Mouse (Mus musculus) limb, embryonic 10.5 days (tissue): ENCODE results near the gene Phxr2. TPM values are rescaled to one million over a fixed set of nuclear protein-coding genes. Genes with fewer than 3 reads are reported as not detected.
"Not testable (repeated sequence)": the region's sequence is repeated elsewhere in the genome, so short reads cannot be mapped to it uniquely, and the experiment has no call there.

Source experiments
- DNase-seq: peaks from one replicate; pipeline ENCODE4 v3.0.0-alpha.2; 2017; ENCODE audit warnings: low spot score
- H3K27ac ChIP-seq: fragments of 300-500 bp; sonication (generic); 2 replicates; pipeline ENCODE4 v1.5.1; 2016; ENCODE audit warnings: mild to moderate bottlenecking
- H3K27me3 ChIP-seq: fragments of 300-500 bp; sonication (generic); 2 replicates; pipeline ENCODE4 v1.6.1; 2016; ENCODE audit warnings: low read depth, mild to moderate bottlenecking; ENCODE audit not compliant: poor library complexity, severe bottlenecking
- H3K36me3 ChIP-seq: fragments of 300-500 bp; sonication (generic); 2 replicates; pipeline ENCODE4 v1.6.1; 2016; ENCODE audit warnings: mild to moderate bottlenecking, moderate library complexity
- H3K4me1 ChIP-seq: fragments of 300-500 bp; sonication (generic); 2 replicates; pipeline ENCODE4 v1.6.1; 2016
- H3K4me3 ChIP-seq: fragments of 300-500 bp; sonication (generic); 2 replicates; pipeline ENCODE4 v1.5.1; 2016; ENCODE audit warnings: mild to moderate bottlenecking, moderate library complexity
- H3K9me3 ChIP-seq: fragments of 300-500 bp; sonication (generic); replicated peaks from 2 replicates; pipeline ENCODE4 v1.6.1; 2016; ENCODE audit warnings: mild to moderate bottlenecking
- WGBS: fragments of 180-500 bp; shearing (Covaris S2); methylation state at CpG from one replicate; pipeline ENCODE4 v1.1.7; 2016; 5-methylcytosine and 5-hydroxymethylcytosine counted together
- polyA plus RNA-seq: library from polyadenylated mRNA; unstranded; fragments of >200 nt; fragmentation: Nextera tagmentation; extraction: Ambion mirVana; gene quantifications from 2 replicates; pipeline ENCODE4 v1.2.1, GENCODE M21; 2016

Phxr2 gene
- 0.20 TPM in 1 of 2 replicates, not detected in the other for polyA plus RNA-seq

DNA sequence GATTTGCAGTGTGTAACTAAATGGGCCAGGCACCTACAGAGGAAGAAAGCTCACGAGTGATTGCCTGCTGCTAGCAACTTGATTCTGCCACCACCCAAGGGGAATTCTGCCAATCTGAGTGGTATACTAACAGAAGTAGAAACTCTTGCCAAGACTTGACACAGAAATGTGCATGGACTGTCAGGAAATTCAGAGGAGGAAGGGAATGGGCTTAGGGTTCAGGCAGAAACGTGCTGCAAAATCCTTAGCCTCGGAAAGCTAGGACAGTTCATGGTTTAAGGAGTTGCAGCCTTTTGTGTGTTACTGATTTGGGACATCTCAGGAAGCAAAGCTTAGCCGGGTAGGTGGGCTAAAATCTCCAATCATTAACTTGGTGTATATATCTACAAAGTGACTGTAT is at the start of gene Phxr2:
Phxr2 (minus strand) TSS at position 101 of the 400 bp plus-strand sequence.
- 91% methylated on average over 4 of the region's 4 CpGs for WGBS
- Histone ChIP-seq H3K9me3 (no peaks in the 10 kb centered on the region), H3K27ac (peak within 1 kb of the TSS; percentile 36; the same call in 1 of the 2 replicates), H3K27me3 (no peaks in the 10 kb centered on the region), H3K4me3 (no peak within 1 kb of the TSS), H3K4me1 (peaks cover 15% of the 10 kb centered on the region; the same call in 1 of the 2 replicates), H3K36me3 (peaks cover 51% of the 10 kb centered on the region)
- no peak for DNase-seq

- no peaks in the 10 kb centered on the region for H3K9me3 ChIP-seq
- no peak for DNase-seq
- H3K27ac ChIP-seq, result peak overlapping the region; percentile 80; the same call in 1 of the 2 replicates
- peaks cover 20% of the 10 kb centered on the region for H3K36me3 ChIP-seq
- WGBS, result 41% methylated on average over 7 of the region's 7 CpGs
- H3K4me3 ChIP-seq, result no peak overlapping the region
- peaks cover 37% of the 10 kb centered on the region for H3K4me1 ChIP-seq
- H3K27me3 ChIP-seq, result no peaks in the 10 kb centered on the region
Measured at GRCm38 (mm10) chr10:99172906-99173507, 46.9 kb upstream of the Phxr2 start.

DNA sequence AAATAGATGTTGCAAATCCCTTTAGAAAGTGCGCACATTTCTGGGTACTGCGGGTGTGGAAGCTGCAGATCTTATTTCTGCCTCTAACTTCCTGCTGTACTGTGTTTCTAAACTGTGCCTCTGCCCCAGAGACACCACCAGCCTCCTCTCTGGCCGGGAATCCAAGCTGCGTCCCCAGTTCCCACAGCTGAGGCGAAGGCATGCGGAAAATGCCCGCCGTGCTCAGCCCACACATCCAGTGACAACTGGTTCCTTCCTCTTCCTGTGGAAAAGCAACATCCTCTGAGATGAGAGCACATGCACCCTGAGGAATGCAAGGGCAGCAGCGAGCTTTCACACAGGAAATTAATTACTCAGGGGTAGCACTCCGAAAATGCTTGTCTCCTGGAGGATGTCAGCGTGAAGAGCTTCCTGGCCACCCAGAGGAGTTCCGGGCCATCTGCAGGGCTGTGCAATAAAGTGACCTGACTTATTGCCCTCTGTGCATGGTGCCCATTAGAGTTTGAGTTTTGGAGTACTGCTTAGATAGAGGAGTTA is 45.9 kb upstream of the Phxr2 start:
- DNase-seq, result peak; percentile 66
- H3K9me3 ChIP-seq, result no peaks in the 10 kb centered on the region
- H3K4me3 ChIP-seq, result peak overlapping the region; percentile 25
- peaks cover 37% of the 10 kb centered on the region for H3K4me1 ChIP-seq
- H3K36me3 ChIP-seq, result peaks cover 14% of the 10 kb centered on the region; the same call in 1 of the 2 replicates
- H3K27ac ChIP-seq, result peak overlapping the region; percentile 80
- WGBS, result 9% methylated on average over 12 of the region's 12 CpGs
- no peaks in the 10 kb centered on the region for H3K27me3 ChIP-seq

DNA sequence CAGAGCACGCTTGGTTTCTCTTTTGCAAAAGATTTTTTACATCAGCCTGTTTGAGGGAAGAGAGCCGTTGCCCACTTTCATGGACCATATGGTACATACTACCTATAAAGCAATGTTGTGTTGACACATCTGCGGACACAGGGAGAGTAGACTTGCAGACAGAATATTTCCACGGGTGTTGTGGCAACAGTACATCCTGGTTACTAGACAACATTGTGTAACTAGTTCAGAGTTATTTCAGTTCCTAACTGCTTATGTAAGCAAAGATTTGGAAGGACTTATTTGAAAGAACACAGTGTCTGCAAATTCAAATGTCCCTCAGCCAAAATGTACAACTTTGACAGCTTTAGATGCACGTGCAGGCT is 43.6 kb upstream of the Phxr2 start:
- no peak overlapping the region for H3K27ac ChIP-seq
- 89% methylated on average over 5 of the region's 5 CpGs for WGBS
- H3K36me3 ChIP-seq, result peaks cover 11% of the 10 kb centered on the region; the same call in 1 of the 2 replicates
- no peak overlapping the region for H3K4me3 ChIP-seq
- no peaks in the 10 kb centered on the region for H3K9me3 ChIP-seq
- no peaks in the 10 kb centered on the region for H3K27me3 ChIP-seq
- DNase-seq, result no peak
- peaks cover 50% of the 10 kb centered on the region for H3K4me1 ChIP-seq

- Histone ChIP-seq H3K36me3 (peaks cover 8% of the 10 kb centered on the region; the same call in 1 of the 2 replicates), H3K27ac (no peak overlapping the region; the same call in 1 of the 2 replicates), H3K4me1 (peaks cover 52% of the 10 kb centered on the region), H3K4me3 (no peak overlapping the region), H3K27me3 (no peaks in the 10 kb centered on the region), H3K9me3 (no peaks in the 10 kb centered on the region)
- no peak for DNase-seq
- 80% methylated on average over 11 of the region's 11 CpGs for WGBS
Measured at GRCm38 (mm10) chr10:99168840-99169764, 43.0 kb upstream of the Phxr2 start.

GRCm38 (mm10) chr10:99168404-99168803 is 42.3 kb upstream of the Phxr2 start:
- H3K27ac ChIP-seq, result no peak overlapping the region
- 82% methylated on average over 6 of the region's 6 CpGs for WGBS
- peaks cover 8% of the 10 kb centered on the region; the same call in 1 of the 2 replicates for H3K36me3 ChIP-seq
- H3K27me3 ChIP-seq, result no peaks in the 10 kb centered on the region
- H3K9me3 ChIP-seq, result no peaks in the 10 kb centered on the region
- no peak overlapping the region for H3K4me3 ChIP-seq
- DNase-seq, result no peak
- H3K4me1 ChIP-seq, result peaks cover 51% of the 10 kb centered on the region

- peaks cover 8% of the 10 kb centered on the region for H3K36me3 ChIP-seq
- no peak overlapping the region for H3K4me3 ChIP-seq
- H3K9me3 ChIP-seq, result no peaks in the 10 kb centered on the region
- H3K4me1 ChIP-seq, result peaks cover 35% of the 10 kb centered on the region
- no peak overlapping the region for H3K27ac ChIP-seq
- DNase-seq, result no peak
- WGBS, result 83% methylated on average over 3 of the region's 3 CpGs
- no peaks in the 10 kb centered on the region for H3K27me3 ChIP-seq
Measured at GRCm38 (mm10) chr10:99166392-99166791, 40.3 kb upstream of the Phxr2 start.

- H3K9me3 ChIP-seq, result no peaks in the 10 kb centered on the region
- peak overlapping the region; percentile 66; the same call in 1 of the 2 replicates for H3K27ac ChIP-seq
- DNase-seq, result no peak
- no peaks in the 10 kb centered on the region for H3K27me3 ChIP-seq
- 81% methylated on average over 7 of the region's 7 CpGs for WGBS
- no peak overlapping the region for H3K4me3 ChIP-seq
- peaks cover 9% of the 10 kb centered on the region for H3K36me3 ChIP-seq
- H3K4me1 ChIP-seq, result peaks cover 30% of the 10 kb centered on the region
Measured at GRCm38 (mm10) chr10:99165751-99166282, 39.7 kb upstream of the Phxr2 start.

- peak; percentile 49 for DNase-seq
- Histone ChIP-seq H3K27me3 (no peaks in the 10 kb centered on the region), H3K36me3 (peaks cover 16% of the 10 kb centered on the region), H3K27ac (peak overlapping the region; percentile 58; the same call in 1 of the 2 replicates), H3K4me3 (no peak overlapping the region), H3K9me3 (no peaks in the 10 kb centered on the region), H3K4me1 (peaks cover 30% of the 10 kb centered on the region)
- WGBS, result 51% methylated on average over 13 of the region's 13 CpGs
Measured at GRCm38 (mm10) chr10:99164871-99165477, 38.8 kb upstream of the Phxr2 start.

DNA sequence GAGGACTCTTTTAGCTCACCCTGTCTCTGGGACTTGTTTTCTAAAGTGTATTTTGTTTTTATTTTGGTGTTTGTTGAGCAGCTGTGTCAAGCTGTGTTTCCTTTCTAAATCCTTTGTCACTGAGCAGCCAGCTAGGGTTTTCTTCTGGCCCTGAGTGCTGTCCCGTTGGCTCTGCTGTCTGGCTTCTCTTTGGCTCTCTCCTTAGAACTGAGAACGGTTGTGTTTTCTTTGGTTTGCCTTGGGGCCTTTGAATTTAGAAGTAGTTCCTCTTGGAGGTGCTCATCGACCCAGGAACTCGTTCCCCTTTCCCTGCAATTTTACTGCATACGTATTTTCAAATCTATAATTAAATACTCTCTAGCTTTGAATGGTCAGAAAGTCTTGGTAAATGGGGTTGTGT is 36.9 kb upstream of the Phxr2 start:
- 91% methylated on average over 5 of the region's 5 CpGs for WGBS
- H3K27ac ChIP-seq, result no peak overlapping the region
- H3K4me1 ChIP-seq, result peaks cover 22% of the 10 kb centered on the region
- no peak overlapping the region for H3K4me3 ChIP-seq
- H3K36me3 ChIP-seq, result peaks cover 16% of the 10 kb centered on the region
- DNase-seq, result no peak
- no peaks in the 10 kb centered on the region for H3K27me3 ChIP-seq
- H3K9me3 ChIP-seq, result no peaks in the 10 kb centered on the region

GRCm38 (mm10) chr10:99161987-99162582 is 36.0 kb upstream of the Phxr2 start:
- Histone ChIP-seq H3K27me3 (no peaks in the 10 kb centered on the region), H3K27ac (0 out of 2 replicates have a peak overlapping the region, but pooled peaks have one; percentile 15), H3K4me3 (no peak overlapping the region), H3K9me3 (no peaks in the 10 kb centered on the region), H3K4me1 (peaks cover 22% of the 10 kb centered on the region), H3K36me3 (peaks cover 23% of the 10 kb centered on the region)
- 42% methylated on average over 8 of the region's 8 CpGs for WGBS
- DNase-seq, result peak; percentile 56

DNA sequence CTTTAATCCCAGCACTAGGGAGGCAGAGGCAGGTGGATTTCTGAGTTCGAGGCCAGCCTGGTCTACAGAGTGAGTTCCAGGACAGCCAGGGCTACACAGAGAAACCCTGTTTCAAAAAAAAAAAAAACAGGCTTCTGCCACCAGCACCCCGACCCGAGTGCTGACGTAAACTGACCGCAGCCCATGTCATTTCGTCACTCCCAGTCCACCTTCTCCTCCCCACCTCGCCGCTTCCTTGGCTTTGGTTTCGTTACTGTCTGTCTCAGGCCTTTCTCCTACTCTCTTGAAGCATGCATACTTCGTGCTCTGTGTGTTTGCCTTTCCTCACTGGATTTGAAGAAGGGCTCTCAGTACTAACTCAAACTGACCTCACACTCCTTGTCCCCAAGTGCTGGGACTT is 31.6 kb upstream of the Phxr2 start:
- H3K4me1 ChIP-seq, H3K27me3 ChIP-seq, H3K27ac ChIP-seq, DNase-seq, H3K4me3 ChIP-seq, H3K9me3 ChIP-seq: not testable (repeated sequence)
- H3K36me3 ChIP-seq, result peaks cover 37% of the 10 kb centered on the region
- WGBS, result 96% methylated on average over 10 of the region's 10 CpGs
